Mouse (Mus musculus) kidney, adult 2 months (tissue): Measurements from ENCODE around the gene Mast3. TPM values are rescaled to one million over a fixed set of nuclear protein-coding genes. Genes with fewer than 3 reads are reported as not detected.

Experiments used
- DNase-seq: peaks from one replicate; pipeline ENCODE4 v3.0.0; 2021
- H3K27ac ChIP-seq: fragments of 200-500 bp; 2 replicates; pipeline ENCODE4 v1.5.1; 2012; ENCODE audit warnings: low read depth, low read length, control low read depth, inconsistent platforms; ENCODE audit not compliant: insufficient read depth
- H3K27me3 ChIP-seq: fragments of 200-500 bp; replicated peaks from 2 replicates; pipeline ENCODE4 v1.6.1; 2012; ENCODE audit warnings: mild to moderate bottlenecking, moderate library complexity, low read length, inconsistent platforms; ENCODE audit not compliant: control insufficient read depth, insufficient read depth
- H3K36me3 ChIP-seq: fragments of 200-500 bp; 2 replicates; pipeline ENCODE4 v1.6.1; 2012; ENCODE audit warnings: mild to moderate bottlenecking, moderate library complexity, low read length, inconsistent platforms; ENCODE audit not compliant: control insufficient read depth, insufficient read depth
- H3K4me1 ChIP-seq: fragments of 200-500 bp; 2 replicates; pipeline ENCODE4 v1.6.1; 2011; ENCODE audit warnings: low read length; ENCODE audit not compliant: control insufficient read depth, insufficient read depth
- H3K4me3 ChIP-seq: fragments of 200-500 bp; 2 replicates; pipeline ENCODE4 v1.5.1; 2011; ENCODE audit warnings: mild to moderate bottlenecking, low read depth, low read length, control low read depth; ENCODE audit not compliant: insufficient read depth
- CTCF ChIP-seq: fragments of 200-500 bp; conservative IDR thresholded peaks from 2 replicates; pipeline ENCODE4 v1.5.1; 2011; ENCODE audit warnings: low read depth, mild to moderate bottlenecking, control low read depth, low read length, moderate library complexity, mixed read lengths; ENCODE audit not compliant: insufficient read depth, insufficient read length
- POLR2A ChIP-seq: fragments of 200-500 bp; IDR thresholded peaks from one replicate; pipeline ENCODE4 v1.6.1; 2011; ENCODE audit warnings: low read depth, low read length, control low read depth
- WGBS: fragments of 180-500 bp; shearing (Covaris S2); methylation state at CpG from one replicate; pipeline ENCODE4 v1.1.7; 2018; 5-methylcytosine and 5-hydroxymethylcytosine counted together
- polyA plus RNA-seq: library from polyadenylated mRNA; depleted of rRNA; stranded (reverse); fragments of >200 nt; gene quantifications from 2 replicates; pipeline ENCODE4 v1.2.3, GENCODE M21; 2012

Mast3 gene
- polyA plus RNA-seq, 1 experiment: 25.3 TPM

- no peak for TF ChIP-seq POLR2A
- TF ChIP-seq CTCF: no peak
- Histone ChIP-seq H3K27me3 (no peaks in the 10 kb centered on the region), H3K27ac (peak overlapping the region; percentile 57; the same call in 1 of the 2 replicates), H3K36me3 (no peaks in the 10 kb centered on the region), H3K4me1 (peaks cover 14% of the 10 kb centered on the region; the same call in 1 of the 2 replicates), H3K4me3 (peak overlapping the region; percentile 69)
- no peak for DNase-seq
- WGBS: under 1% methylated on average over 22 of the region's 22 CpGs
Measured at GRCm38 (mm10) chr8:70760350-70760749, 44.5 kb downstream of the Mast3 start.

- Histone ChIP-seq H3K27ac (no peak overlapping the region), H3K4me1 (peaks cover 17% of the 10 kb centered on the region; the same call in 1 of the 2 replicates), H3K27me3 (no peaks in the 10 kb centered on the region), H3K4me3 (no peak overlapping the region), H3K36me3 (no peaks in the 10 kb centered on the region)
- DNase-seq: peak; percentile 57
- TF ChIP-seq CTCF (no peak), POLR2A (no peak)
- 43% methylated on average over 19 of the region's 19 CpGs for WGBS
Measured at GRCm38 (mm10) chr8:70758616-70759561, 46.0 kb downstream of the Mast3 start.

- TF ChIP-seq POLR2A (no peak), CTCF (no peak)
- Histone ChIP-seq H3K4me3 (no peak overlapping the region), H3K36me3 (no peaks in the 10 kb centered on the region), H3K27me3 (no peaks in the 10 kb centered on the region), H3K4me1 (peaks cover 17% of the 10 kb centered on the region; the same call in 1 of the 2 replicates), H3K27ac (no peak overlapping the region)
- 90% methylated on average over 7 of the region's 7 CpGs for WGBS
- no peak for DNase-seq
Measured at GRCm38 (mm10) chr8:70758308-70758615, 46.6 kb downstream of the Mast3 start.

DNA sequence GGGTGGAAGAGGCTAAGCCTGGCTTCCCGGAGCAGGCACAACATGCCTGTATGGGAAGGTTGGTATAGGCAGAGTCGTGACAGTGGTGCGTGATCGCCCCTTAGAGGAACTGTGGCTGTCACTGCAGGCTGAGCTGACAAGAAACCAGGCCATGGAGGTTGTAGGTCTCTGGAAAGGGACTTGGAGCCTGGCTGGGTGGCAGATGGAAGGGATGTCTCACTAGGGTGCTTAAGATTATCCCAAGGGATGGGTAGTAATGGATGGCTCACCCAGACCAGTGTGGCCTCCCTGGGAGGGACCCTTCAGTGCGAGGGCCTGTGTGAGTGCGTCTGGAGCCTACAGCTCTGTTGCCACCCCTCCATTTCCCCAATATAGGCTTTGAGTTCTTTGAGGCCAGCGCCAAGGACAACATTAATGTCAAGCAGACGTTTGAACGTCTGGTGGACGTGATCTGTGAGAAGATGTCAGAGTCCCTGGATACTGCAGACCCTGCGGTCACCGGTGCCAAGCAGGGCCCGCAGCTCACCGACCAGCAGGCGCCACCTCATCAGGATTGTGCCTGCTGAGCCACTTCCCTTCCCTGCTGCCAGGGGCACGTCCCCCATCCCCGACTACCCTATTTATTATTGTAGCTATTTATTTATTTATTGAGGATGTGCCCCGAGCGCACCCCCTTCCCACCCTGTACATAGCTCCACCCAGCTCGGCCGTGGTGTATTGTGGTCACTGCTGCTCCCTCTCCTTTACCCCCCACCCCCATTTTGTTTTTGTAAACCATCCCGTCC is 47.1 kb downstream of the Mast3 start:
- H3K27ac ChIP-seq: no peak overlapping the region

GRCm38 (mm10) chr8:70756476-70757040 is 48.3 kb downstream of the Mast3 start:
- WGBS: 88% methylated on average over 6 of the region's 6 CpGs

More for the DNA sequence above, 47.1 kb downstream of the Mast3 start:
- no peak for TF ChIP-seq POLR2A
- TF ChIP-seq CTCF: peak; percentile 69
- DNase-seq: no peak
- H3K4me1 ChIP-seq: peaks cover 19% of the 10 kb centered on the region; the same call in 1 of the 2 replicates
- WGBS: 74% methylated on average over 22 of the region's 22 CpGs
- no peaks in the 10 kb centered on the region for H3K27me3 ChIP-seq
- no peak overlapping the region for H3K4me3 ChIP-seq
- no peaks in the 10 kb centered on the region for H3K36me3 ChIP-seq

DNA sequence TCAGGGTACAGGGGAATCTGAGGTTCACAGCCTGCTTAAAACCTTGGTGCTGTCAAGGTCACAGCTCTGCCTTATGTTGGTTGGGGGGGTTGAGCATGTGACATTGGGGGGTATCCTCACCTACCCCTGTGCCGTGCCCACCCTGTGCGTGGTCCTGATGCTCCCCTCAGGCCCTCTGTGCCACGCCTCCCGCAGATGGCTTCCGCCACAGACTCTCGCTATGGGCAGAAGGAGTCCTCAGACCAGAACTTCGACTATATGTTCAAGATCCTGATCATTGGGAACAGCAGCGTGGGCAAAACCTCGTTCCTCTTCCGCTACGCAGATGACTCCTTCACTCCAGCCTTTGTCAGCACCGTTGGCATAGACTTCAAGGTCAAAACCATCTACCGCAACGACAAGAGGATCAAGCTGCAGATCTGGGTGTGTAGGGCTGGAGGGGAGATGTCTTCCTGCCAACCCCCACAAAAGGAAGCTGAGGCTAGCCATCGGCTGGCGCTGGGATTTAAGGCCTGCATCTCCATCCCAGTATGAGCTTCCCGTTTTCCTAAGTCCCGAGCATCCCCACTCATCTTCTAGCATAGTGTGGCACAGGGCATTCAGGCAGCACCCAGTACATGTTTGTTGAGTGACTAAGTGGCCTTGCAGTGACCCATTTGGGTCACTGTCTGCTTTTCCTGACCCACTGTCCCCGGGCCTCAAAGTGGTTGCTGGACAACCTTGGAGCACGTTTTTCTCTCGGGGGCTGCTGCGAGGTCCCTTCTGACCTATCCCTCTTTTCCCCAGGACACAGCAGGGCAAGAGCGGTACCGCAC is 49.0 kb downstream of the Mast3 start:
- no peaks in the 10 kb centered on the region for H3K27me3 ChIP-seq
- WGBS: 81% methylated on average over 24 of the region's 24 CpGs
- peaks cover 19% of the 10 kb centered on the region; the same call in 1 of the 2 replicates for H3K4me1 ChIP-seq
- TF ChIP-seq POLR2A: no peak
- no peak for TF ChIP-seq CTCF
- H3K4me3 ChIP-seq: 0 out of 2 replicates have a peak overlapping the region, but pooled peaks have one; percentile 52
- H3K27ac ChIP-seq: no peak overlapping the region
- H3K36me3 ChIP-seq: no peaks in the 10 kb centered on the region
- DNase-seq: no peak

More at GRCm38 (mm10) chr8:70756476-70757040, 48.3 kb downstream of the Mast3 start:
- Histone ChIP-seq H3K27ac (no peak overlapping the region), H3K27me3 (no peaks in the 10 kb centered on the region), H3K36me3 (no peaks in the 10 kb centered on the region), H3K4me3 (no peak overlapping the region), H3K4me1 (peaks cover 22% of the 10 kb centered on the region; the same call in 1 of the 2 replicates)
- TF ChIP-seq CTCF (no peak), POLR2A (no peak)
- DNase-seq: no peak
